Mouse (Mus musculus): ENCODE data around the gene Asb7. TPM values are rescaled to one million over a fixed set of nuclear protein-coding genes. Genes with fewer than 3 reads are reported as not detected.

The Asb7 gene
- 12.1 and 13.2 TPM in 2 replicates for polyA plus RNA-seq (2016; fragmentation: Nextera tagmentation; extraction: Ambion mirVana)

- peak within 1 kb of the TSS; percentile 95 for H3K27ac ChIP-seq
- H3K9me3 ChIP-seq = no peaks in the 10 kb centered on the region
- H3K4me3 ChIP-seq = peak within 1 kb of the TSS; percentile 89
- peaks cover 13% of the 10 kb centered on the region for H3K4me1 ChIP-seq
- DNase-seq (ENCODE audit: low spot score) = no peak
- WGBS = 1% methylated on average over 18 of the region's 18 CpGs
- peaks cover 15% of the 10 kb centered on the region; the same call in 1 of the 2 replicates for H3K36me3 ChIP-seq
- no peaks in the 10 kb centered on the region for H3K27me3 ChIP-seq (ENCODE audit: insufficient read depth, poor library complexity, severe bottlenecking)
Observed at GRCm38 (mm10) chr7:66689294-66689619, at the start of gene Asb7. Gene Asb7 (minus strand): TSS chr7:66689596.

- peak; percentile 58 for DNase-seq (ENCODE audit: low spot score)
- H3K27ac ChIP-seq = no peak overlapping the region
- no peaks in the 10 kb centered on the region for H3K36me3 ChIP-seq
- H3K4me3 ChIP-seq = no peak overlapping the region
- H3K9me3 ChIP-seq = no peaks in the 10 kb centered on the region
- 78% methylated on average over 4 of the region's 4 CpGs for WGBS
- H3K4me1 ChIP-seq = peaks cover 21% of the 10 kb centered on the region
- no peaks in the 10 kb centered on the region for H3K27me3 ChIP-seq (ENCODE audit: insufficient read depth, poor library complexity, severe bottlenecking)
Observed at GRCm38 (mm10) chr7:66737418-66737817, 48.0 kb upstream of the Asb7 start.

- no peak overlapping the region for H3K4me3 ChIP-seq
- no peaks in the 10 kb centered on the region for H3K9me3 ChIP-seq
- no peaks in the 10 kb centered on the region for H3K27me3 ChIP-seq (ENCODE audit: insufficient read depth, poor library complexity, severe bottlenecking)
- no peak overlapping the region for H3K27ac ChIP-seq
- WGBS = 55% methylated on average over 6 of the region's 6 CpGs
- peaks cover under 1% of the 10 kb centered on the region; the same call in 1 of the 2 replicates for H3K4me1 ChIP-seq
- no peaks in the 10 kb centered on the region for H3K36me3 ChIP-seq
- peak; percentile 69 for DNase-seq (ENCODE audit: low spot score)
Observed at GRCm38 (mm10) chr7:66734993-66735392, 45.6 kb upstream of the Asb7 start.

GRCm38 (mm10) chr7:66734466-66734865, 45.1 kb upstream of the Asb7 start:
- Histone ChIP-seq H3K27me3 (ENCODE audit: insufficient read depth, poor library complexity, severe bottlenecking) (no peaks in the 10 kb centered on the region), H3K4me3 (no peak overlapping the region), H3K4me1 (no peaks in the 10 kb centered on the region), H3K9me3 (no peaks in the 10 kb centered on the region), H3K27ac (no peak overlapping the region), H3K36me3 (no peaks in the 10 kb centered on the region)
- DNase-seq (ENCODE audit: low spot score) = peak; percentile 43
- 92% methylated on average over 4 of the region's 4 CpGs for WGBS

GRCm38 (mm10) chr7:66733882-66734281, 44.5 kb upstream of the Asb7 start:
- Histone ChIP-seq H3K36me3 (no peaks in the 10 kb centered on the region), H3K27me3 (ENCODE audit: insufficient read depth, poor library complexity, severe bottlenecking) (no peaks in the 10 kb centered on the region), H3K27ac (no peak overlapping the region), H3K4me1 (no peaks in the 10 kb centered on the region), H3K9me3 (no peaks in the 10 kb centered on the region), H3K4me3 (no peak overlapping the region)
- peak; percentile 53 for DNase-seq (ENCODE audit: low spot score)
- 89% methylated on average over 11 of the region's 11 CpGs for WGBS

- Histone ChIP-seq H3K27ac (no peak overlapping the region), H3K4me1 (no peaks in the 10 kb centered on the region), H3K4me3 (no peak overlapping the region), H3K27me3 (ENCODE audit: insufficient read depth, poor library complexity, severe bottlenecking) (no peaks in the 10 kb centered on the region), H3K36me3 (no peaks in the 10 kb centered on the region), H3K9me3 (no peaks in the 10 kb centered on the region)
- peak; percentile 52 for DNase-seq (ENCODE audit: low spot score)
- WGBS = 93% methylated on average over 17 of the region's 17 CpGs
Observed at GRCm38 (mm10) chr7:66733431-66733830, 44.0 kb upstream of the Asb7 start.

- no peak for DNase-seq (ENCODE audit: low spot score)
- 74% methylated on average over 2 of the region's 2 CpGs for WGBS
- no peaks in the 10 kb centered on the region for H3K27me3 ChIP-seq (ENCODE audit: insufficient read depth, poor library complexity, severe bottlenecking)
- H3K4me1 ChIP-seq = no peaks in the 10 kb centered on the region
- no peak overlapping the region for H3K4me3 ChIP-seq
- no peaks in the 10 kb centered on the region for H3K9me3 ChIP-seq
- H3K36me3 ChIP-seq = no peaks in the 10 kb centered on the region
- no peak overlapping the region for H3K27ac ChIP-seq
Observed at GRCm38 (mm10) chr7:66729232-66729631, 39.8 kb upstream of the Asb7 start.

GRCm38 (mm10) chr7:66728072-66728471, 38.7 kb upstream of the Asb7 start:
- H3K36me3 ChIP-seq = peaks cover 3% of the 10 kb centered on the region; the same call in 1 of the 2 replicates
- H3K27me3 ChIP-seq (ENCODE audit: insufficient read depth, poor library complexity, severe bottlenecking) = no peaks in the 10 kb centered on the region
- 89% methylated on average over 6 of the region's 6 CpGs for WGBS
- peak; percentile 55 for DNase-seq (ENCODE audit: low spot score)
- no peaks in the 10 kb centered on the region for H3K9me3 ChIP-seq
- no peak overlapping the region for H3K4me3 ChIP-seq
- no peak overlapping the region for H3K27ac ChIP-seq
- no peaks in the 10 kb centered on the region for H3K4me1 ChIP-seq

- WGBS = 76% methylated on average over 6 of the region's 6 CpGs
Observed at GRCm38 (mm10) chr7:66724954-66725353, 35.6 kb upstream of the Asb7 start.

GRCm38 (mm10) chr7:66724514-66724913, 35.1 kb upstream of the Asb7 start:
- Histone ChIP-seq H3K27ac (no peak overlapping the region), H3K4me1 (no peaks in the 10 kb centered on the region), H3K9me3 (no peaks in the 10 kb centered on the region), H3K36me3 (peaks cover 13% of the 10 kb centered on the region; the same call in 1 of the 2 replicates), H3K27me3 (ENCODE audit: insufficient read depth, poor library complexity, severe bottlenecking) (no peaks in the 10 kb centered on the region), H3K4me3 (no peak overlapping the region)
- no peak for DNase-seq (ENCODE audit: low spot score)
- WGBS = 82% methylated on average over 4 of the region's 4 CpGs

More at GRCm38 (mm10) chr7:66724954-66725353, 35.6 kb upstream of the Asb7 start:
- no peaks in the 10 kb centered on the region for H3K9me3 ChIP-seq
- no peaks in the 10 kb centered on the region for H3K4me1 ChIP-seq
- peaks cover 12% of the 10 kb centered on the region; the same call in 1 of the 2 replicates for H3K36me3 ChIP-seq
- H3K27me3 ChIP-seq (ENCODE audit: insufficient read depth, poor library complexity, severe bottlenecking) = no peaks in the 10 kb centered on the region
- no peak overlapping the region for H3K27ac ChIP-seq
- no peak overlapping the region for H3K4me3 ChIP-seq
- peak; percentile 70 for DNase-seq (ENCODE audit: low spot score)

GRCm38 (mm10) chr7:66711166-66711565, 21.8 kb upstream of the Asb7 start:
- H3K36me3 ChIP-seq = peaks cover 46% of the 10 kb centered on the region
- 63% methylated on average over 2 of the region's 2 CpGs for WGBS

GRCm38 (mm10) chr7:66704631-66705030, 15.2 kb upstream of the Asb7 start:
- Histone ChIP-seq H3K4me3 (no peak overlapping the region), H3K36me3 (peaks cover 45% of the 10 kb centered on the region), H3K9me3 (no peaks in the 10 kb centered on the region), H3K4me1 (no peaks in the 10 kb centered on the region), H3K27me3 (ENCODE audit: insufficient read depth, poor library complexity, severe bottlenecking) (no peaks in the 10 kb centered on the region), H3K27ac (no peak overlapping the region)
- WGBS = 89% methylated on average over 3 of the region's 3 CpGs
- DNase-seq (ENCODE audit: low spot score) = no peak

More at GRCm38 (mm10) chr7:66711166-66711565, 21.8 kb upstream of the Asb7 start:
- Histone ChIP-seq H3K4me1 (no peaks in the 10 kb centered on the region), H3K9me3 (no peaks in the 10 kb centered on the region), H3K27me3 (ENCODE audit: insufficient read depth, poor library complexity, severe bottlenecking) (no peaks in the 10 kb centered on the region), H3K27ac (no peak overlapping the region), H3K4me3 (no peak overlapping the region)
- DNase-seq (ENCODE audit: low spot score) = no peak

- no peaks in the 10 kb centered on the region for H3K4me1 ChIP-seq
- peaks cover 44% of the 10 kb centered on the region for H3K36me3 ChIP-seq
- H3K27me3 ChIP-seq (ENCODE audit: insufficient read depth, poor library complexity, severe bottlenecking) = no peaks in the 10 kb centered on the region
- WGBS = 82% methylated on average over 7 of the region's 7 CpGs
- no peaks in the 10 kb centered on the region for H3K9me3 ChIP-seq
- no peak overlapping the region for H3K4me3 ChIP-seq
- DNase-seq (ENCODE audit: low spot score) = no peak
- H3K27ac ChIP-seq = no peak overlapping the region
Observed at GRCm38 (mm10) chr7:66702721-66703120, 13.3 kb upstream of the Asb7 start.

- no peak for DNase-seq (ENCODE audit: low spot score)
- 34% methylated on average over 7 of the region's 7 CpGs for WGBS
- Histone ChIP-seq H3K4me1 (peaks cover 7% of the 10 kb centered on the region; the same call in 1 of the 2 replicates), H3K36me3 (peaks cover 7% of the 10 kb centered on the region; the same call in 1 of the 2 replicates), H3K27me3 (ENCODE audit: insufficient read depth, poor library complexity, severe bottlenecking) (no peaks in the 10 kb centered on the region), H3K9me3 (no peaks in the 10 kb centered on the region), H3K4me3 (no peak overlapping the region), H3K27ac (no peak overlapping the region)
Observed at GRCm38 (mm10) chr7:66694467-66694866, 5.1 kb upstream of the Asb7 start.

All from heart, embryonic 10.5 days (tissue).